Mouse (Mus musculus): Measurements from ENCODE around the gene Hps1.

- TF ChIP-seq CTCF (IDR thresholded peaks at IDR 0.05) (no peak), EP300 (IDR thresholded peaks at IDR 0.05) (no peak)
Measured at GRCm38 (mm10) chr19:42764398-42764797, 15.4 kb downstream of the Hps1 start.
